Mouse (Mus musculus) layer of hippocampus, adult 8-10 months (tissue): ENCODE results near the gene Cpxm1. TPM values are rescaled to one million over a fixed set of nuclear protein-coding genes. Genes with fewer than 3 reads are reported as not detected.
"Not testable (repeated sequence)": the region's sequence is repeated elsewhere in the genome, so short reads cannot be mapped to it uniquely, and the experiment has no call there.

Experiments used
- DNase-seq, 2 experiments: peaks; one replicate each; pipeline ENCODE4 v3.0.0; 2022; ENCODE audit warnings: low spot score in 2 of 2
- total RNA-seq, 4 experiments: library from RNA; stranded (reverse); gene quantifications; 2 replicates each; pipeline ENCODE4 v1.2.4; 2022

The Cpxm1 gene
- total RNA-seq, 4 experiments from 2014 or later = 6.8 to 10.0 (median 7.5) TPM

GRCm38 (mm10) chr2:130401891-130402290 is 4.5 kb upstream of the Cpxm1 start:
- no peak for DNase-seq

- DNase-seq = no peak
Measured at GRCm38 (mm10) chr2:130400046-130400445, 2.7 kb upstream of the Cpxm1 start.

DNA sequence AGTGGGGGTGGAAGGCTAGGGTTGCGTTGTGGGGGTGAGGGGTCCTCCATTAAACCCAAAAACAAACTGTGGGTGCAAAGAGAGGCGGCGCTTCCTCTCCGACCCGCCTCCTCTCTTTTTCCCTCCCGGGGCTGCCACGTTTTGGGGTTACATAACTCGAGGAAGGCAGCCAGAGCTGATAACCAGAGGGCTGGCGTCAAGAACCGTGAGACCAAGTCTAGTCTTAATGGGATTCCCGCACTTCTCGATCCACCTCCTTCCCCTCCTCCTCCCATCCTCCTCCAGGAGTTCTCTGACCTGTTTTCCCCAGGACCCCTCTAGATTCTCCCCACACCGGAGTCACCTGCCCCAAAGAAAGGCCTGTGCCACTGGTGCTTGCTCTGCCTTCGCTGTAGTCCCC is 717 bp upstream of the Cpxm1 start:
- DNase-seq = no peak

DNA sequence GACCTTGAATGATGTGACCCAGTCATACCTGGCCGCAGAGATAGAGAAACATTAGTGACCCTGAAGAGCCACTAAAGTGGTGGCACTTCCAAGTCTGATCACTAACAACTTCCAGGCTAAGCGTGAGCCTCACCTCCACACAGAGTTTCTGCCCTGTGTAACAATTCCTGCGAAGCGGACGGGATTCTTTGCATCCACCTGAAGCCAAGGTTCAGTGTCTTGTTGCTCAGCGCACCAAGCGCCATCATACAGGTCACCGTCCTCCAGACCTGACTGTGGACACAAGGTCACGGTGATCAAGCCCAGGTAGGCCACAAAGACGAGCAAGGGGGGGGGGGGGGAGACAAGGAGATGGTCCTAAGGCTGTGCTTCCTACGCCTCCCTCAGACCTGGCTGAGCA is 1.7 kb downstream of the Cpxm1 start:
- no peak for DNase-seq

DNA sequence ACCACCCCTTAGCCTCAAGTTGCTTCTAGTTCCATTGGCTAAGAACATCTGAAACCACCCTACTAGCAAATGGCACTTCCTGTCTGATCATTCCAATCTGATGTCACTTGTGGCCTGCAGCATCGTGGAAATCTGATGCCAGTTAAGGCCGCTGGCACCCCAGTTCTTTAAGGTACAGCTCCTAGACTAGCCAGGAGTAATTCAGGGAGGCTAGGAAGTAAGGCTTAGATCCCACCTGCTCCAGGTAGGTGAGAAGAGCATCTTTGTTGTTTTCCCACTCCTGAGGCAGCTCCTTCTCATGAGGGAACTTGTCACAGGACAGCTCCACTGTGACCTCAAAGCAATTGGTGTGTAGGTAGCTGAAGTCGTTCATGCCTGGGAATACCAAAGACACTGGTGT is 4.5 kb downstream of the Cpxm1 start:
- no peak for DNase-seq

- DNase-seq = no peak
Measured at GRCm38 (mm10) chr2:130390993-130391625, 6.3 kb downstream of the Cpxm1 start.

- no peak for DNase-seq
Measured at GRCm38 (mm10) chr2:130388796-130389195, 8.6 kb downstream of the Cpxm1 start.

- DNase-seq = no peak
Measured at GRCm38 (mm10) chr2:130386212-130386611, 11.2 kb downstream of the Cpxm1 start.

DNA sequence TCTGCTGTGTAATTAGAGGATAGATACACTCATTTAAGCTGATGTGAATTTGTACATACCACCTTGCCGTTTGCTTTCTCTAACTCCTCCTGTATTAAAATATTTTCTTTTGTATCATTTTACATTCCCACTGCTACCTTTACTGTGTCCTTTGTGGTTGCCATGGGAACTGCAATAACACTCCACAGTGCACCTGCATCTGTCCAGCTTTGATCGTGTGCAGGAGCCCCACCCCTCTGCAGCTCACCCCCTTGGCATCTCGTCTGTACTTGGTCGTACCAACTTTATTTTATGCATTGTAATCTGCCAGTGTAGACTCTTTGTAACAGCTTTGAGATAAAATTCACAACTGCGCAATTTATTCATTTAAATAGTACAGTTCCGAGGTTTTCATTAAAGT is 13.5 kb downstream of the Cpxm1 start:
- DNase-seq = no peak

DNA sequence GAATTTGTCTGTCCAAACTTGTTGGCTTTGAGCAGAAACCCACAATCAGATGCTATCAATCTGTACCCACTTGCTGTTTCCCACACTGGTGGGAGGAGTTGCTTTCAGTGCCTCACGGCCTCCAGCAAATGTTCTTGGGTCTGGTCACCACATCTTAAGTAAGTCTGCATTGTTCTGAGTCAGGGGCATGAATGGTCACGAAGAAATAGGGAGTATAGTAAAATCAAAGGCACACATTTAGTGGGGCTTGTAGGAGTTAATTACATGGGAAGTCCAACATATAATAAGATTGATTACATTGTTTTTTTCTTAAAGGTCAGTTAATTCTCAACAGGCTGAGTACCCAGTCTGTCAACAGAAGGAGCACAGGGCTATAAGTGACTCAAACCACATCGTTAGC is 14.2 kb downstream of the Cpxm1 start:
- DNase-seq = no peak

DNA sequence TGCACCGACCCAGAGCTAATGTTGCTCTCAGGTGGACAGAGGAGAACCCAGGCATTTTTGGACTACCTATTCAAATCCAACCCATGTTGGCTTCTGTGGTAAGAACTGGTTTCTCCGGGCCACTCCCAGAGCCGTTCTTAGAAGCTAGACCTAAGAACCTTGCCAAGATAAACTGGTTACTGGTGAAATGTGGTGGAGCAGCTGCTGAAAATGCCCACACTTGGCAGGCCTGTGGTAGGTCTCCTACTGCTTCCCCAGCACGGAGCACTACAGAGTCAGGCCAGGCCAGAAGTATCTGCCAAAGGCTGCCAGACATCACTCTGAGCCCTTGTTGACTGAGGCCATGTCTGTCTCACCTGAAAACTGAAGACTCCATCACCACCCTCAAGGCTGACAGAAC is 22.4 kb downstream of the Cpxm1 start:
- no peak for DNase-seq

GRCm38 (mm10) chr2:130373026-130373425 is 24.3 kb downstream of the Cpxm1 start:
- DNase-seq = not testable (repeated sequence)

GRCm38 (mm10) chr2:130367386-130367785 is 30.0 kb downstream of the Cpxm1 start:
- DNase-seq = no peak

GRCm38 (mm10) chr2:130365211-130366094 is 31.9 kb downstream of the Cpxm1 start:
- DNase-seq = no peak

GRCm38 (mm10) chr2:130362511-130363026 is 34.8 kb downstream of the Cpxm1 start:
- DNase-seq = peak in 1 of 2 experiments; percentile 35

DNA sequence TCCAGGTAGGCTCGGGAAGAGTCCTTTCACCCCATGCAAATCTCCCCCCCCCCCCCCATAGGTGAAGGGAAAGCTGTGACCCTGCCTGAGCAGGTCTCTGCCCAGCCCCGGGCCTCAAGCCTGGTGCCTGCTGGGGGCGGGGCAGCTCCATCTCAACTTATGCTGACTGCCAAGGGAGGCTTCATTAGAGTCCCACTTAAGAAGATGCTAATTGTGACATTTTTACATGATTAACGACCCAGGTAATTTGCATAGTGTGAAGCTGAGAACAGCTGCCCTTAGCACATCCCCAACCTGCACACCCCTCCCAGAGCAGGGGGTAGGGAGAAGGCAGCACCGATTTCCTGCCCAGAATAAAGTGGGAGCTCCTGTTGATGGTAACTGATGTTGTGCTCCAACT is 38.5 kb downstream of the Cpxm1 start:
- no peak for DNase-seq

GRCm38 (mm10) chr2:130357551-130357950 is 39.8 kb downstream of the Cpxm1 start:
- no peak for DNase-seq

DNA sequence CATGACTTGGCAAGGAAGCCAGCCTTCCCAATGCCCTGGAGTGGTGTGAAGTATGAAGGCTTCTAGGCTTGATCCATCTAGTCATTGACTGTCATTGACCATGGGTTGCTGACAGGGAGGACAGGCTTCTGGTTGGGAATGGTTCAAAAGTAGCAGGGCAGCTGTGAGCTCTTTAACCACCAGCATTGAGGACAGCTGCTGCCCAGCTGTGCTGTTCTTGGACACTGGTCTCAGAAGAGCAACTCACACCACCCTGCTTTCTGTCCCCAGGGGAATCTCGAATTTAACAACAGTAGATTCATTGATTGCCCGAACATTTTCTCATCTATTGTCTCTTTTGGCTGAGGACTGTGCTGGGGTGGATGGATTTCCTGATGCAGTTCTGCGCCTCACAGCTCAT is 43.5 kb downstream of the Cpxm1 start:
- DNase-seq = no peak

DNA sequence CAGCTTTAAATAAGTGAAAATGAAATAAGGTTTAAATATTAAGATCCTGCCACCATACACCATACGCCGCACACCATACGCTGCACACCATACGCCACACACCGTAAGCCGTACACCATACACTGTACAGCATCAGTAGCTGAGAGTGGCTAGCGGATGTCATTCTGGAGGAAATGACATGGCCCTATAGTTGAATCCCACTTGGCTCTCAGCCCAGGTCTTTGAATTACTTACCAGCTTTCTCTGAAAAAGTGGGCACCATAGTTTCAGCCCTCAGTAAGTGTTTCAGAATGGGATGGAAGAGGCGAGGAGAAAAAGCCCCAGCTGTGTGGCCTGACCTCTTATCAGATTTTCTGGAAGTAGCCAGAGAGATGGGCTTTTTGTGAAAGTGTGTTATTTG is 44.0 kb downstream of the Cpxm1 start:
- DNase-seq = no peak

- DNase-seq = peak; percentile 43 to 60
Measured at GRCm38 (mm10) chr2:130351758-130352339, 45.5 kb downstream of the Cpxm1 start.

DNA sequence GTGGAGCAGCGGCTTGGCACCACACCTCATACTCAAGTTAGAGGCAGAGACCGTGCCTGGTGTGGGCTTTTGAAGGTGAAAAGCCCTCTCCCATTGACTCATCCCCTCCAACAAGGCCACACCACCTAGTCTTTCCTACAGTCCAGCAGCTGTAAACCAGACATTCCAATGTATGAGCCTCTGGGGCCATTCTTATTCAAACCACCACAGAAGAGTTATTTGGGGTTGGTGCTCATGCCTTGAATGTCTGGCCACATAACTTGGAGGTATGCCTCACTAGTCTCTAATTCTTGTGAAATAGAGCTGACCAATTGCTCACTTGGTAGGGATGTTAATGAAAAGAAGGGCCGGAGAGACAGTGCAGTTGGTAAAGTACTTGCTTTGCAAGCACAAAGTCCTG is 47.0 kb downstream of the Cpxm1 start:
- no peak for DNase-seq

- no peak for DNase-seq
Measured at GRCm38 (mm10) chr2:130341220-130341580, 56.2 kb downstream of the Cpxm1 start.
